Mouse (Mus musculus) myocyte (in vitro differentiated cells): ENCODE measurements around the gene Cfd. TPM values are rescaled to one million over a fixed set of nuclear protein-coding genes. Genes with fewer than 3 reads are reported as not detected.
"Not testable (repeated sequence)": the region's sequence is repeated elsewhere in the genome, so short reads cannot be mapped to it uniquely, and the experiment has no call there.

Experiments used
- H3K27me3 ChIP-seq: one replicate; pipeline ENCODE4 v1.6.1; 2011; ENCODE audit not compliant: control insufficient read depth, insufficient read depth, insufficient read length
- H3K36me3 ChIP-seq: one replicate; pipeline ENCODE4 v1.6.1; 2011; ENCODE audit not compliant: control insufficient read depth, insufficient read depth
- H3K4me2 ChIP-seq: one replicate; pipeline ENCODE4 v1.6.1; 2011; ENCODE audit warnings: low read depth, control low read depth
- H3K4me3 ChIP-seq: one replicate; pipeline ENCODE4 v1.5.1; 2011; ENCODE audit warnings: mild to moderate bottlenecking, control low read depth, moderate library complexity
- H3K79me2 ChIP-seq: one replicate; pipeline ENCODE4 v1.6.1; 2011; ENCODE audit not compliant: control insufficient read depth, insufficient read depth
- H3ac ChIP-seq: one replicate; pipeline ENCODE4 v1.6.1; 2011; ENCODE audit not compliant: control insufficient read depth, insufficient read length
- CEBPB ChIP-seq: IDR thresholded peaks from 2 replicates; pipeline ENCODE4 v1.6.1; 2011; ENCODE audit warnings: mild to moderate bottlenecking, moderate library complexity; ENCODE audit not compliant: poor library complexity, insufficient read depth, severe bottlenecking
- E2F4 ChIP-seq: IDR thresholded peaks from one replicate; pipeline ENCODE4 v1.6.1; 2011; ENCODE audit warnings: mild to moderate bottlenecking, control low read depth, moderate library complexity; ENCODE audit not compliant: insufficient read depth
- MAX ChIP-seq: IDR thresholded peaks from one replicate; pipeline ENCODE4 v1.6.1; 2011; ENCODE audit warnings: low read depth, mild to moderate bottlenecking, control low read depth
- MYOD1 ChIP-seq, 3 experiments: IDR thresholded peaks; one replicate each; pipeline ENCODE4 v1.6.1; 2011; ENCODE audit warnings: control low read depth in 2 of 3, low read depth in 2 of 3, mild to moderate bottlenecking in 2 of 3, moderate library complexity in 1 of 3; ENCODE audit not compliant: insufficient read length in 2 of 3, control insufficient read depth in 1 of 3
- MYOG ChIP-seq, 3 experiments: IDR thresholded peaks; one replicate each; pipeline ENCODE4 v1.6.1; 2011; ENCODE audit warnings: control low read depth in 2 of 3, low read depth in 2 of 3, mild to moderate bottlenecking in 2 of 3; ENCODE audit not compliant: insufficient read length in 2 of 3, control insufficient read depth in 1 of 3, insufficient read depth in 1 of 3
- POLR2A ChIP-seq: IDR thresholded peaks from one replicate; pipeline ENCODE4 v1.6.1; 2011; ENCODE audit warnings: low read depth, mild to moderate bottlenecking, control low read depth, moderate library complexity; ENCODE audit not compliant: insufficient read length
- POLR2AphosphoS2 ChIP-seq: IDR thresholded peaks from one replicate; pipeline ENCODE4 v1.6.1; 2011; ENCODE audit warnings: low read depth, control low read depth; ENCODE audit not compliant: insufficient read length
- REST ChIP-seq: IDR thresholded peaks from one replicate; pipeline ENCODE4 v1.6.1; 2011; ENCODE audit warnings: mild to moderate bottlenecking, control low read depth, moderate library complexity; ENCODE audit not compliant: insufficient read depth, insufficient read length
- SRF ChIP-seq: IDR thresholded peaks from one replicate; pipeline ENCODE4 v1.6.1; 2011; ENCODE audit warnings: low read depth; ENCODE audit not compliant: control insufficient read depth, insufficient read length
- TCF12 ChIP-seq: IDR thresholded peaks from one replicate; pipeline ENCODE4 v1.6.1; 2011; ENCODE audit warnings: mild to moderate bottlenecking, control low read depth; ENCODE audit not compliant: poor library complexity, insufficient read depth, severe bottlenecking
- TCF3 ChIP-seq: IDR thresholded peaks from one replicate; pipeline ENCODE4 v1.6.1; 2011; ENCODE audit warnings: low read depth, control low read depth; ENCODE audit not compliant: insufficient read length
- USF1 ChIP-seq: IDR thresholded peaks from one replicate; pipeline ENCODE4 v1.6.1; 2011; ENCODE audit warnings: low read depth, mild to moderate bottlenecking, control low read depth, moderate library complexity
- polyA plus RNA-seq: library from polyadenylated mRNA; unstranded; fragments of >200 nt; fragmentation: generic; extraction: Trizol; gene quantifications from one replicate; pipeline ENCODE4 v1.2.1, GENCODE M21; 2012; ENCODE audit warnings: missing spikeins

Cfd gene
- polyA plus RNA-seq, 1 experiment: not detected

GRCm38 (mm10) chr10:79880721-79881120 is 9.9 kb upstream of the Cfd start:
- TF ChIP-seq USF1: no peak
- TF ChIP-seq POLR2AphosphoS2: no peak
- no peak for TF ChIP-seq CEBPB
- TF ChIP-seq SRF: no peak
- no peak for TF ChIP-seq TCF12
- no peak for TF ChIP-seq MYOG (IDR thresholded peaks at IDR 0.05; ENCODE audit: control insufficient read depth in 1 of 3, insufficient read depth in 1 of 3, insufficient read length in 2 of 3, low read depth in 2 of 3)
- no peak for TF ChIP-seq MAX
- no peak for TF ChIP-seq MYOD1 (IDR thresholded peaks at IDR 0.05; ENCODE audit: control insufficient read depth in 1 of 3, insufficient read length in 2 of 3, low read depth in 2 of 3)
- no peak for TF ChIP-seq POLR2A
- TF ChIP-seq REST: no peak
- no peak for TF ChIP-seq E2F4
- no peak for TF ChIP-seq TCF3
- Histone ChIP-seq H3K79me2 (no peaks in the 10 kb centered on the region), H3K4me3 (no peak overlapping the region), H3K27me3 (no peaks in the 10 kb centered on the region), H3K36me3 (no peaks in the 10 kb centered on the region), H3ac (no peak overlapping the region), H3K4me2 (no peak overlapping the region)

GRCm38 (mm10) chr10:79881981-79882380 is 8.7 kb upstream of the Cfd start:
- Histone ChIP-seq H3K36me3 (no peaks in the 10 kb centered on the region), H3K79me2 (no peaks in the 10 kb centered on the region), H3K4me2 (peak overlapping the region; percentile 18), H3K27me3 (no peaks in the 10 kb centered on the region), H3ac (no peak overlapping the region), H3K4me3 (no peak overlapping the region)
- TF ChIP-seq TCF3: no peak
- no peak for TF ChIP-seq TCF12
- TF ChIP-seq MAX: no peak

- Histone ChIP-seq H3K27me3 (peaks cover 8% of the 10 kb centered on the region), H3K4me2 (peak overlapping the region; percentile 40), H3K4me3 (no peak overlapping the region), H3K36me3 (no peaks in the 10 kb centered on the region), H3K79me2 (no peaks in the 10 kb centered on the region), H3ac (no peak overlapping the region)
- TF ChIP-seq POLR2AphosphoS2 (no peak), E2F4 (no peak), TCF3 (no peak), SRF (no peak), MYOG (IDR thresholded peaks at IDR 0.05; ENCODE audit: control insufficient read depth in 1 of 3, insufficient read depth in 1 of 3, insufficient read length in 2 of 3, low read depth in 2 of 3) (no peak)
Observed at GRCm38 (mm10) chr10:79883297-79884084, 7.2 kb upstream of the Cfd start.

- H3K27me3 ChIP-seq: peaks cover 8% of the 10 kb centered on the region
- H3K36me3 ChIP-seq: no peaks in the 10 kb centered on the region
- no peaks in the 10 kb centered on the region for H3K79me2 ChIP-seq
- H3K4me3 ChIP-seq: no peak overlapping the region
- peak overlapping the region; percentile 0 for H3K4me2 ChIP-seq
- TF ChIP-seq E2F4: no peak
- no peak for TF ChIP-seq MYOD1 (IDR thresholded peaks at IDR 0.05; ENCODE audit: control insufficient read depth in 1 of 3, insufficient read length in 2 of 3, low read depth in 2 of 3)
- TF ChIP-seq POLR2AphosphoS2: no peak
- TF ChIP-seq TCF3: no peak
- no peak for TF ChIP-seq SRF
- no peak for TF ChIP-seq USF1
- TF ChIP-seq TCF12: no peak
- no peak for TF ChIP-seq REST
- TF ChIP-seq CEBPB: no peak
- no peak for TF ChIP-seq POLR2A
- TF ChIP-seq MAX: no peak
- TF ChIP-seq MYOG (IDR thresholded peaks at IDR 0.05; ENCODE audit: control insufficient read depth in 1 of 3, insufficient read depth in 1 of 3, insufficient read length in 2 of 3, low read depth in 2 of 3): no peak
- no peak overlapping the region for H3ac ChIP-seq
Observed at GRCm38 (mm10) chr10:79884446-79884845, 6.2 kb upstream of the Cfd start.

GRCm38 (mm10) chr10:79884938-79885337 is 5.7 kb upstream of the Cfd start:
- not testable (repeated sequence) for H3K79me2 ChIP-seq, H3ac ChIP-seq

More at GRCm38 (mm10) chr10:79884938-79885337, 5.7 kb upstream of the Cfd start:
- not testable (repeated sequence) for H3K4me3 ChIP-seq, H3K4me2 ChIP-seq, H3K27me3 ChIP-seq, H3K36me3 ChIP-seq
